Mouse (Mus musculus) lung, embryonic 16.5 days (tissue): ENCODE data around the gene Mcrip2. TPM values are rescaled to one million over a fixed set of nuclear protein-coding genes. Genes with fewer than 3 reads are reported as not detected.
"Not testable (repeated sequence)": the region's sequence is repeated elsewhere in the genome, so short reads cannot be mapped to it uniquely, and the experiment has no call there.

Source experiments
- ATAC-seq: fragments of 200-750 bp; cut with Nextera tagmentation; 2 replicates; pipeline ENCODE4 v1.8.0; 2017; ENCODE audit warnings: low read depth, mild to moderate bottlenecking, moderate library complexity
- H3K27ac ChIP-seq: fragments of 300-500 bp; sonication (generic); 2 replicates; pipeline ENCODE4 v1.5.1; 2014; ENCODE audit warnings: mild to moderate bottlenecking, control low read depth, low read length
- H3K27me3 ChIP-seq: fragments of 300-500 bp; sonication (generic); 2 replicates; pipeline ENCODE4 v1.6.1; 2014; ENCODE audit warnings: low read depth, low read length, mixed read lengths; ENCODE audit not compliant: control insufficient read depth, insufficient read depth
- H3K36me3 ChIP-seq: fragments of 300-500 bp; sonication (generic); 2 replicates; pipeline ENCODE4 v1.6.1; 2014; ENCODE audit warnings: low read length; ENCODE audit not compliant: control insufficient read depth, insufficient read depth
- H3K4me1 ChIP-seq: fragments of 300-500 bp; sonication (generic); replicated peaks from 2 replicates; pipeline ENCODE4 v1.6.1; 2014; ENCODE audit warnings: low read length, mixed read lengths; ENCODE audit not compliant: control insufficient read depth, insufficient read depth
- H3K4me2 ChIP-seq: fragments of 300-500 bp; sonication (generic); 2 replicates; pipeline ENCODE4 v1.6.1; 2014; ENCODE audit warnings: low read depth, low read length, control low read depth
- H3K4me3 ChIP-seq: fragments of 300-500 bp; sonication (generic); 2 replicates; pipeline ENCODE4 v1.5.1; 2014; ENCODE audit warnings: mild to moderate bottlenecking, low read length, control low read depth
- H3K9ac ChIP-seq: fragments of 300-500 bp; sonication (generic); 2 replicates; pipeline ENCODE4 v1.6.1; 2014; ENCODE audit warnings: low read length, control low read depth
- H3K9me3 ChIP-seq: fragments of 300-500 bp; sonication (generic); 2 replicates; pipeline ENCODE4 v1.6.1; 2016; ENCODE audit warnings: low read length; ENCODE audit not compliant: control insufficient read depth
- WGBS: fragments of 180-500 bp; shearing (Covaris S2); extraction: QIAGEN DNeasy Blood & Tissue Kit; methylation state at CpG from one replicate; pipeline ENCODE4 v1.1.7; 2014; 5-methylcytosine and 5-hydroxymethylcytosine counted together
- polyA plus RNA-seq: library from polyadenylated mRNA; unstranded; fragments of >200 nt; fragmentation: Nextera tagmentation; extraction: Ambion mirVana; gene quantifications from 2 replicates; pipeline ENCODE4 v1.2.1, GENCODE M21; 2015

Mcrip2 gene
- polyA plus RNA-seq, 1 experiment from 2014 or later = 21.6 TPM

DNA sequence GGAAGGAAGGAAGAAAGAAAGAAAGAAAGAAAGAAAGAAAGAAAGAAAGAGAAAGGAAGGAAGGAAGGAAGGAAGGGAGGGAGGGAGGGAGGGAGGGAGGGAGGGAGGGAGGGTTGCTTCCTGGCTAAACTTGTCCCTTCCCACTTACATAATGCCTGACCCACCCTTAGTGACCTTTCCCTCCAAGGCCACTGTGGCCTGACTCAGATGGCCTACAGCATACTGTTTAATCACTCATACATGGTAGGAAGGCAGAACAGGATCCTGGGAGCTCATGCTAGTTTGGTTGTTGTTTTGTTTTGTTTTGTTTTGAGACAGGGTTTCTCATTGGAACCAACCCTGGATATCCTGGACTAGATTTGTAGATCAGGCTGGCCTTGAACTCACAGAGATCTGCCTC is 3.0 kb upstream of the Mcrip2 start:
- not testable (repeated sequence) for H3K9me3 ChIP-seq, H3K36me3 ChIP-seq, H3K4me2 ChIP-seq, H3K4me3 ChIP-seq, H3K27me3 ChIP-seq, H3K9ac ChIP-seq, ATAC-seq, H3K27ac ChIP-seq
- H3K4me1 ChIP-seq = peaks cover 24% of the 10 kb centered on the region

- H3K9ac ChIP-seq = no peak overlapping the region
- no peak for ATAC-seq
- H3K4me3 ChIP-seq = no peak overlapping the region
- H3K9me3 ChIP-seq = no peaks in the 10 kb centered on the region
- no peak overlapping the region for H3K27ac ChIP-seq
- no peaks in the 10 kb centered on the region for H3K36me3 ChIP-seq
- no peaks in the 10 kb centered on the region for H3K27me3 ChIP-seq
- H3K4me1 ChIP-seq = peaks cover 16% of the 10 kb centered on the region
- WGBS = 79% methylated on average over 2 of the region's 2 CpGs
- H3K4me2 ChIP-seq = no peak overlapping the region
Observed at GRCm38 (mm10) chr17:25869954-25870353, 1.4 kb upstream of the Mcrip2 start.

DNA sequence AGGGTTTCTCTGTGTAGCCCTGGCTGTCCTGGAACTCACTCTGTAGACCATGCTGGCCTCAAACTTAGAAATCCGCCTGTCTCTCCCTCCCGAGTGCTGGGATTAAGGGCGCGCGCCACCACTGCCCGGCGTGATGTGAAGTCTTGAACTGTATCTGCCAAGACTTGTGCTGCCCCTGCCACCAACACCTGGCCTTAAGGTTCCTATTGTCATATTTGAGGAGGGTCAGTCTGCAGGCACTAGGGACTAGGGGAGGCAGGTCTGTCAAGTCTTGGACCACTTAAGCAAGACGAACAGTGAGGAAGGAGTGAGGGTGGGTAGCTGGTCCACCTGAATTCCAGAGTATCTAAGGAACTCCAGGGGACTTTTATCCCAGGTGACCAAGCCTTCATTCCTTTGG is 934 bp upstream of the Mcrip2 start:
- ATAC-seq = no peak
- H3K27ac ChIP-seq = no peak overlapping the region
- no peak overlapping the region for H3K9ac ChIP-seq
- 83% methylated on average over 8 of the region's 8 CpGs for WGBS
- peaks cover 16% of the 10 kb centered on the region for H3K4me1 ChIP-seq
- H3K27me3 ChIP-seq = no peaks in the 10 kb centered on the region
- no peaks in the 10 kb centered on the region for H3K9me3 ChIP-seq
- no peak overlapping the region for H3K4me2 ChIP-seq
- H3K4me3 ChIP-seq = no peak overlapping the region
- no peaks in the 10 kb centered on the region for H3K36me3 ChIP-seq

GRCm38 (mm10) chr17:25867836-25868600 is 546 bp downstream of the Mcrip2 start:
- no peaks in the 10 kb centered on the region for H3K9me3 ChIP-seq
- under 1% methylated on average over 38 of the region's 42 CpGs for WGBS
- H3K4me2 ChIP-seq = peak overlapping the region; percentile 94
- H3K4me1 ChIP-seq = peaks cover 9% of the 10 kb centered on the region
- peak overlapping the region; percentile 86 for H3K4me3 ChIP-seq
- no peaks in the 10 kb centered on the region for H3K27me3 ChIP-seq
- peak overlapping the region; percentile 47 for H3K27ac ChIP-seq
- ATAC-seq = peak; percentile 32
- H3K9ac ChIP-seq = peak overlapping the region; percentile 72
- H3K36me3 ChIP-seq = no peaks in the 10 kb centered on the region

DNA sequence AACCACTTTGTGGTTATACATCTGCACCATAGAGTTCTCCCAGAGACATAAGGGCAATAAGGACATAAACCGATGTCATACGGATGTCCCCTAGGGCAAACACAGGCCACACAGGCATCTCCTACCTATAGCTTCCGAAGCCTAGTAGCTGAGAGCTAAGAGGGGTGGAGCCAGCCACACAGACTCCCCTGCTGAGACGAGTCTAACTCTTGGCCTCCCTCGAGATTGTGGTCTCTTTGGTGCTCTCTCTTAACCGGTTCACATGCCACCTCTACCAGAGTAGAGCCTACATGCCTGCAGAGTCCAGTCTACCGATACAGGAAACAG is 1.1 kb downstream of the Mcrip2 start:
- no peaks in the 10 kb centered on the region for H3K27me3 ChIP-seq
- H3K4me1 ChIP-seq = peaks cover 9% of the 10 kb centered on the region
- H3K9ac ChIP-seq = peak overlapping the region; percentile 72
- H3K4me2 ChIP-seq = peak overlapping the region; percentile 94
- no peaks in the 10 kb centered on the region for H3K36me3 ChIP-seq
- H3K9me3 ChIP-seq = no peaks in the 10 kb centered on the region
- 15% methylated on average over 7 of the region's 7 CpGs for WGBS
- ATAC-seq = 0 out of 2 replicates have a peak, but pooled peaks have one; percentile 3
- peak overlapping the region; percentile 86 for H3K4me3 ChIP-seq
- H3K27ac ChIP-seq = no peak overlapping the region

- Histone ChIP-seq H3K4me1 (peaks cover 13% of the 10 kb centered on the region), H3K4me2 (no peak overlapping the region), H3K4me3 (no peak overlapping the region), H3K9me3 (no peaks in the 10 kb centered on the region), H3K27ac (no peak overlapping the region), H3K9ac (no peak overlapping the region), H3K27me3 (no peaks in the 10 kb centered on the region), H3K36me3 (no peaks in the 10 kb centered on the region)
- ATAC-seq = no peak
- WGBS = 91% methylated on average over 3 of the region's 3 CpGs
Observed at GRCm38 (mm10) chr17:25866172-25866571, 2.4 kb downstream of the Mcrip2 start.

DNA sequence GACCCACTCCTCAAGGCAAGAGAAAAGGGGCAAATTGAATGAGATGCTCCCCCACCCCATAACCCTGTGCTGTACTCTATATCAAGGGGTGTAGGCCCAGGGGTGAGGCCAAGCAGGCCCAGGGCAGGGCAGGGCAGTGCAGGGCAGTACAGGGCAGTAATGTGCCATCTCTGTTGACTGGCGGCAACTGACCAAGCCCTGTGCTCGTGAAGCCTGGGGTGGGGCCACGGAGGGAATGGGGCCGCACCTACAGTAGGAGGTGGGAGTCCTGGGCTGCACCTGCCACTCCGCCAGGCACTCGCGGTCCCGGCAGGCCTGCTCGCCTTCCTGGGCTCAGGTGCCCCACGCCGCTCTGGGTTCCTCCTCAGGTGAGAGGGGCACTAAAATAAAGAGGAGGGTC is 3.3 kb downstream of the Mcrip2 start:
- H3K4me3 ChIP-seq = no peak overlapping the region
- H3K27ac ChIP-seq = no peak overlapping the region
- no peaks in the 10 kb centered on the region for H3K36me3 ChIP-seq
- no peak overlapping the region for H3K9ac ChIP-seq
- no peak overlapping the region for H3K4me2 ChIP-seq
- peaks cover 21% of the 10 kb centered on the region for H3K4me1 ChIP-seq
- H3K27me3 ChIP-seq = no peaks in the 10 kb centered on the region
- ATAC-seq = no peak
- 84% methylated on average over 10 of the region's 11 CpGs for WGBS
- no peaks in the 10 kb centered on the region for H3K9me3 ChIP-seq

DNA sequence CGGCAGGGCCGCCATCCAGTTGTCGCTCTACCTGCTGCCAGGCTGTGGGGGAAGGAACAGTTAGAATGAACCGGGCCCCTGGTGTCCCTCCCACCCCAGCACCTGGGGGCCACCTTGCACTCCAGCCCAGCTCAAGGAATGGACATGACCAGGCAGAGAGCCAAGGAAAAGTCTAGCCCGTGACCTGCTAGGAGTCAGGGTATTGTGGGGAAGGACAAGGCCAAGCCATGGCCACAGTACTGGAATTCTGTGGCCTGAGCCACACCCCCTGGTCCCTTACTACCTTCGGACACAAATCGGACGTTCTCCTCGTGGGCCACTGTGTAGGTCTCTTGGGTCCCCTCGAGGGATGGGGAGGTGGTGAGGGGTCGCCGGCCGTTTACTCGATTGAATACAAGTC is 4.3 kb downstream of the Mcrip2 start:
- WGBS = 87% methylated on average over 14 of the region's 14 CpGs
- ATAC-seq = no peak
- Histone ChIP-seq H3K27me3 (no peaks in the 10 kb centered on the region), H3K4me3 (no peak overlapping the region), H3K9me3 (no peaks in the 10 kb centered on the region), H3K9ac (no peak overlapping the region), H3K27ac (no peak overlapping the region), H3K4me1 (peaks cover 22% of the 10 kb centered on the region), H3K36me3 (no peaks in the 10 kb centered on the region), H3K4me2 (no peak overlapping the region)

- 80% methylated on average over 6 of the region's 6 CpGs for WGBS
- Histone ChIP-seq H3K4me1 (peaks cover 17% of the 10 kb centered on the region), H3K27me3 (no peaks in the 10 kb centered on the region), H3K9me3 (no peaks in the 10 kb centered on the region), H3K4me3 (no peak overlapping the region), H3K9ac (no peak overlapping the region), H3K4me2 (no peak overlapping the region), H3K27ac (no peak overlapping the region), H3K36me3 (0 out of 2 replicates have a peak, but pooled peaks cover 3% of the 10 kb centered on the region)
- no peak for ATAC-seq
Observed at GRCm38 (mm10) chr17:25863681-25864080, 4.9 kb downstream of the Mcrip2 start.
